In the genomic region with DNA sequence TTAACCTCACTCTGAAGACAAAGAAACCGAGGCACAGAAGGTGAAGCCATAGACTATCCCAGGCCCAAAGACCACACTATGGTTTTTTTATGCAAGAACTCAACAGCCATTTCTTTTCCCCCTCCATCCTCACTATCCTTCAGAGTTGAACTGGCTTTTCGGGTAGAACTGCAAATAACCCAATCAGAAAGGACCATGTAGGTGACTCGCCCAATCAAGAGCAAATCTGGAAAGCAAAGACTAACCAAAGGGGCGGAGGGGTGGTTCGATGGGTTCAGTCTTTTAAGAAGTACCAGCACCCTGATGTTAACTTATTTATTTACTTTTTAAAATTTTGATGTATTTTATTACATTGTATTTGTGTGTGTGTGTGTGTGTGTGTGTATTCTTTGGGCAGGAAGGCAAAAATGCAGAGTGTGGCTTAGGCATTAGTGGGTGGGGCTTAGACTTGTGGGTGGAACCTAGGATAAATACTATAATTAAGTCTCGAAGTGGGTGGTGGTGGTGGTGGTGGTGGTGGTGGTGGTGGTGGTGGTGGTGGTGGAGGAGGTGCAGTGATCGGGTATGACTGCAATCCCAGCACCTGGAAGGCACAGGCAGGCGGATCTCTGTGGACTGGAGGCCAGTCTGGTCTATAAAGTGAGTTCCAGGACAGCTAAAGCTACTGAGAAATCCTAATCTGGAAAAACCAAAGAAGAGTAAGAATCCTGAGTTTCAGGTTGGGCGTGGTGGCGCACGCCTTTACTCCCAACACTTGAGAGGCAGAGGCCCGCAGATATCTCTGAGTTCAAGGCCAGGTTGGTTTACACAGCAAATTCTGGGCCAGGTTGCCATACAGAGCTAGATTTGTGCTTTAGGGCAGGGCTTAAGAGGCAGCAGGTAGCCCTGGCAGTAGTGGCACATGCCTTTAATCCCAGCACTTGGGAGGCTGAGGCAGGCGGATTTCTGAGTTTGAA, we compare ENCODE assay signal across 6 mouse cellular contexts.
"Had no signal": no experiment of that assay in that cellular context is flagged by ENCODE, and none has a peak within 500 bp of the region (broad histone marks: within the 10 kb centered on the region; RNA-seq: fewer than 3 reads in every experiment).

No protein-coding gene starts in this region.

- DNase-seq: liver, embryonic 13.5 days; lung, adult 2 months; lung, postnatal 14 days; lung, postnatal 4 days; right cerebral cortex, postnatal 25 days; spleen, adult 18-20 months had no signal
